Mouse (Mus musculus) heart, adult 8-10 months (tissue): ENCODE data around the gene Ggt6. TPM values are rescaled to one million over a fixed set of nuclear protein-coding genes. Genes with fewer than 3 reads are reported as not detected.

Source experiments
- DNase-seq: peaks from one replicate; pipeline ENCODE4 v3.0.0; 2022; ENCODE audit warnings: low spot score
- microRNA-seq: library from miRNA; unstranded; fragments of <30 nt; microRNA quantifications from one replicate; pipeline ENCODE4 v1.2.0, GENCODE M21; 2022
- total RNA-seq, 4 experiments: library from RNA; stranded (reverse); gene quantifications; 2 replicates each; pipeline ENCODE4 v1.2.4; 2022

Gene Ggt6
- total RNA-seq, 4 experiments from 2014 or later: 0.32 to 0.44 TPM; not detected in 2

DNA sequence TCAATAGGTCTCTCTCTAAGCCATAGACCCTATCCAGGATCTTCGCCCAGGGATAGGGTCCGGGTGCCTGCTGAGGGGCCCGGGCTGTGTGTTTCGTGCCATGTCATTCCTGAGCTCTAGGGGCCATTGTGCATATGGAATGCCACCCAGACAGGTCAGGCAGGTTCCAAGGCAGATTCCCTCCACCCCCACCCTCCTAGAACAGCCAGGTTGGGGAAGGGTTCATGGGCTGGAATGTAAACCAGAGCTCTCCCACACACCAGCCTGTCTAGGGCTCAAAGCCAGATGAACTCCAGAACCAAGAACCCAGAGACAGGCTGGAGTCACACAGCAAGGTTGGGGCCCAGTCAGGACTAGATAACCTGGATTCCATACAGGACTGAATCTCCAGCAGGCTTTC is 38.2 kb downstream of the Ggt6 start:
- DNase-seq: no peak

DNA sequence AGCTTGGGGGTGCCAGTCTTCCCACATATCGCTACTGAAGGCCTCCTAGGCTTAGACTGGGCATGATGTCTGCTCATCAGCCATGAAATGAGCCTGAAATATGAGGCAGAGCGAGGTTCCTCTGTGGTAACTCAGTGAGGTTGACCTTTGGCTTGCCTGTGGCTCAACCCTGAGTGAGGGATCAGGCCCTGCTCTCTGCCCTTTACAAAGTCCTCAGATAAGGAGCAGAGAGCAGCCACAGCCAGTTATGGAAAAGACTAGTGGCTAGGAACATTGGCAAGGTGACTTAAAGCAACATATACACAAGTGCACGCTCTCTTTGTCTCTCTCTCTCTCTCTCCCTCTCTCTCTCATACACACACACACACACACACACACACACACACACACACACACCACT is 39.6 kb downstream of the Ggt6 start:
- no peak for DNase-seq

DNA sequence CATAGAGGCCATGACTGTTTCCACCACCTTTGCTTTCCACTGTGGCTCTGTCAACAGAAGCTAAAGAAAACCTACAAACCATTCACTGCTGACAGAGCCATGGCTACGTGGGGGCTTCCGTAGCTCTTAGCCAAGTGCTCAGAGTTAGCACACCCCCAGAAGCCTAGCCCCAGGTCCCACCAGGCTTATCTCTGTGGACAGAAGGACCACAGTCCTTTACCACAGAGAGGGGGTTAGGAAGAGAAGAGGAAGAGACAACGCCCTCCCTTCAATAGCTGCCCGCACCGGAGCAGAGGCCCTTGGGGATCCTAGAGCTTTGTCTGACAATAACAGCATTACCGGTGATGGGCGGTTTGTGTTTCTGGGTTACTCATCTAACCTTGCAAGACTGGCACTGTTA is 40.1 kb downstream of the Ggt6 start:
- no peak for DNase-seq

DNA sequence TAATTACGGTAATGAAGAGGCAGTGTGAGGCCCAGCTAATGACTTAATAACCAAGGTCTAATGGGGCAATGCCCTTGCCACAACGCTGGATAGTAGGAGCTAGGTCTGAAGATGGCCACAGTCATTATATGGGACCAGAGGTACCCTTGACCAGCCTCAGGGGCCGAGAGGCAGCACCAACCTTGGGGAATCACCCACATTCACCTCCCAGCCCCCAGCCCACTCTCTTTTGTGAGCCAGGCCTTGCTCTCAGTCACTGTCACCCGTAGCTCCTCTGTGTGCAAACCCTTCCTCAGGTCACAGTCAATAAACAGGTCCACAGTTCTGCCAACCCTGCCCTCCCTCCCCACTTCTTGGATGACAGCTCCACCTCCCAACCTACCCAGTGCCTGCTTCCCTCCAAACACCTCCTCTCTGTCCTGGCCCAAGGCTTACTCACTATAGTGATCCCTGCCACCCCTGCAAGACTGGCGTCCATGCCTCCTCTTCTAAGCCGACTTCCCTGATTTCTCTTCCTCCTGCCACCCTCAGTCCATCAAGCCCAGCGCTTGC is 40.8 kb downstream of the Ggt6 start:
- no peak for DNase-seq

DNA sequence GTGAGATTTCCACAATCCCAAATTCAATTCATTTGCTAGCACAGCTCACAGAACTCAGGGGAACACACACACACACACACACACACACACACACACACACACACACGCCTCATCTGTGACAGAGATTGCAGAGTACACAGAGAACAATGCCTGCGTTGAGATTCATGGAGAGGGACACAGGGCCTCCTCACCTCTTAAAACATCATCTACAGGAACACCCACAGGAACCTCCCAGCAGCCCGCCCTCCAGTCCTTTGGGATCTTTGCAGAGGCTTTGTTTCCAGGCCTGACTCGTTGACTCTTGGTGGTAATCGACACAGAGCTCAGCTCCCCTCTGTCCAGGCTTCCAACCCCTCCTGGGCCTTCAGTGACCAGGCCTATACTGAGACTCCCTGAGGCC is 41.9 kb downstream of the Ggt6 start:
- peak; percentile 51 for DNase-seq

DNA sequence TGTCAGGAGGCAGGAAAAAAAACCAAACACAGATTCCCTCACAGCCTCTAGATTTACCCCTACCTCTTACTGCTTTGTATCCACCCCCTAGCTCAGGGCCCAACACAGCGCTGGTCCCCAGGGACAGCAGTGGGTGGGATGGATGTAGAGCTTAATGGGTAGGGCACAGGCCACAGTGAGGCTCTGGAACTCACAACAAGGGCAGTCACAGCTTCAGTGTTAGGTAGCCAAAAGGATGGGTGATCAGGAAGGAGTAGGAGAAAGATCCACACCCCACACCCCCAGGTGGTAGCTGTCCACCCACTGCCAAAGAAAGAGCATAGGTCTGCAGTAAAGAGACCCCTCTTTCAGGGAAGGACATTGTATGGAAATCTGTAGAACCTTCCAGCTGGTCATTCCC is 42.3 kb downstream of the Ggt6 start:
- DNase-seq: no peak

DNA sequence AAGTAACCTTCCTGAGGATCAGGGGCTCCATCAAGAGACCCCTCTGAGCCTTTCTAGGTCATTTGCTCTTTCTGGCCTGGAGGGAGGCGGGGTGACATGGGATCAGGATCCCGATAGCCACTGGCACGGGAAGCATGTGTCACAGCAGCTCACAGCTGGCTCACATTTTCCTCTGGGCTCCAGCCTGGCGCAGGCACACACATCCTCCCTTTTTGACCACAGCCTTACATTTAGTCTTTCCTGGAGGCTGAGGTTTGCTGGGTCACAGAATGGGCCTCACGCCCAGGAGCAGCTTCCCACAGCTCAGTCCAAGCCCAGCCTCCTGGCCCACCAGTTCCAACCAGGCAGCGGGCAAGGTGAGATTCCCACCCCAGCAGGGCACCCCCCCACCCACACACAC is 42.9 kb downstream of the Ggt6 start:
- no peak for DNase-seq

DNA sequence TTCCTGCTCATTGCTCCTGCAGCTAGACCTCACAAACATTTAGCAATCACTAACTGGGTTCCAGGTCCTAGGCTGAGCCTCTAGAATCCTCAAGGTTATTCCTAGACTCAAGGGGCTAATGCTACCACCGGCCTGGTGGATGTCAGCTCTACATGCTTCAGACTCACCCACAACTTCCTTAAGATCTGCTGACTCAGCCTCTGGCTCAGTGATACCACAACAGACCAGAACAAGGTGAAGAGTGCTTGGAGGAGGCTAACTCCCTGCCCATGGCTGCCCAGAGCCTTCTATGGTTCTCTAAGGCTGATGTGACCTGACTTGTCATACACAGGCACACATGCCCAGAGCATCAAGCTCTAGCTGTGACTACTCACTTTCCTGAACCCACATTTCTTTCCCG is 44.2 kb downstream of the Ggt6 start:
- no peak for DNase-seq

DNA sequence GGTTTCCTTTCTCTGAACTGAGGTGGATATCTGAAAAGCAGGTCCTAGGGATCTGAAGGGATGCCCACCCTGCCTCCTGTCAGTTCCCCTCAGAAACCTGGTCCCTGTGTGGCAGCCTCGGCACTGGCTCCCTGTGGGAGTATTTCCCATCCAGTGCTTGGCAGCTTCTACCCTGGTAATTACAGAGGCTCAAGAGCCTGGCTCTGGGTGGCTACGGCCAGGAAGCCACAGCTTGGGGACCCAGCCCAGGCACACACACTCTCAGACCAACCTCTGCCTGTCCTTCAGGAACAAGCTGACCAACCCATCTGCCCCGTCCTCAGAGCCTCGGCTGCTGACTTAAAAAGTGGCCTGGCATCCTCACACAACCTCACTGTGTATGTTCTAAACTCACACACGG is 46.0 kb downstream of the Ggt6 start:
- DNase-seq: no peak

DNA sequence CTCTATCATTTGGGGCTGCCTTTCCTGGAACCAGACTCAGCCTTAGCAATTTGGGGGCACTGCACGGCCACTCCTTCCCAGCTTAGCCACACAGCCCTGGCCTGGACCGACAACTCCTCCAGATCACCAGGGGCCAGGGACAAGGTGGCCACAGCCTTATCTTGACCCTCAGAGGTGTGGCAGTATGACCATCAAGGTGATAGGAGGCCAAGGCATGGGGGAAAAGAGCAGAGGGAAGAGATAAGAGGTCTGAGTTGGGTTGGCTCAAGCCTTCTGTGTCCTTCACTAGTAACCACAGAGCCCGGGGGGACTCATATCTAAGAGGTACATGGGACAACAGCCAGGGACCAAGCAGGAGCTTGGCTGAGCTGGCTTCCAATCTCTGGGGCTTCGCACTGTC is 46.6 kb downstream of the Ggt6 start:
- DNase-seq: no peak

DNA sequence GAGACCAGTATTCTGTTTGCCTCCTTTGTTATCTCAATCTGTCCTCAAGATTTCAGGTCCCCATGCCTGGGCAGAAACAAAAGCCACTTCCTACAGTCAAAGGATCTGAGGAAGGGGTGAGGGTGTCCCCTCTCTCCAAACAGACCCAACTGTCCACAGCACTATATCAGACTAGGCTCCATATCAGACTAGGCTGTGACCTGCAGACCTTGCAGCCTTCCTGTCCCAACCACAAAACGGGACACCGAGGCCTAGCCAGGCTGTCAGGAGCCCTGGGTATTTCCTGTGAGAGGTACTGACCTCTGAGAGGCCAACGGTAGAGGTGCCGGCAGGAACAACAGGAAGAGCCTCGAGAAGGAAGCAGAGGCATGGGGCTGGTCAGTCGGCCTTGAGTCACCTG is 49.2 kb downstream of the Ggt6 start:
- DNase-seq: no peak

DNA sequence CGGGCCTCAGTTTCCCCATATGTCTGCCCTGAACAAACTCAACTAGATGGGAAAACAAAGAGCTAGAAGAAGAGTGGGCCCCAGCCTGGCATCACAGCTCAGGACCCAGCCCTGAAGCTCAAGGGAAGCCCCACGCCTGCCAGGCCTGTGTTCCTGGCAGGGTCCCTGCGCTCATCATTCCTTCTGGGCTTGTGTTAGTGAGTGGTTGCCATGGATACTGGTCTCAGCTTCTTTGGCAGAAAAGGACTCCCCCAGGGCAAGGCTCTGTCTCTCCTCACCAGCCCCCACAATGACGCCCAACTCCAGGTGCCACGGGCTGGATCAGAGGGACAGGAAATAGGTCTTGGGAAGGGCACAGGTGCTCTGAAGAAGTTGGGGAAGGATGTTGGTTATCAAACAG is 49.8 kb downstream of the Ggt6 start:
- no peak for DNase-seq

DNA sequence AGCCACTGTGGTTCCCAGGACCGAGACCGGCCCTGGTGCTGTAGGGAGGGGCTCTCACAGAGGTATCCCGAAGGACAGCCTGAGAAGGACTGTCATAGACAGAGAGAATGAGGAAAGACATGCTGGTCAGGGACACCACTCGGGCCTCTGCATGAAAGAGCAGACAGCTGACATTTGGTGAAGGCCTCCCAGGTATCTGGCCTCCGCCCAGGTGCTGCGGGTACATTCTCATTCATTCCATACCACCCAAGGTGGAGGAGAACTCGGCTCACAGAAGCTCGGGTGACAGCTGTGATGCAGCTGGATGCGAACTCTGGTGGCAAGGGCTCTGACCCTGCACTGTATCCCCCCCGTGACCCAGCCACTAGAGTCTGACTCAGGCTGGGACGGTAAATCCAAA is 50.6 kb downstream of the Ggt6 start:
- no peak for DNase-seq

DNA sequence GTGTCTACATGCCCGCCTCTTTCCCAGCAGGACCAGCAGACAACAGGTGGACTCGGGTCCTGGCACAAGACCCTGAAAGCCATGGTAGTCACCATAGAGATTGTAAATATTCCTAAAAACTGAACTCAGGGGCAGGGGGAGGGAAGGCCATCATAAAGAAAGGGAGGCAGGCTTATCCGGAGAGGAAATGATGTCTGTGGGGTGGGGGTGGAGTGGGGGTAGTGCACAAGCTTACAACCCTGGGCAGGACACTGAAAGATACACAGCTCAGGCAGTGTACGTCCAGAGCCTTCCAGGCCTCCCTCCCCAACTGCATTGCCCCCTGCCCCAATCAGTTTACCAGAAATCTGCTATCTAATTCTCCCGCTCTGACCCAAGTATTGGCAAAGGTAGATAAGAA is 51.8 kb downstream of the Ggt6 start:
- DNase-seq: no peak

DNA sequence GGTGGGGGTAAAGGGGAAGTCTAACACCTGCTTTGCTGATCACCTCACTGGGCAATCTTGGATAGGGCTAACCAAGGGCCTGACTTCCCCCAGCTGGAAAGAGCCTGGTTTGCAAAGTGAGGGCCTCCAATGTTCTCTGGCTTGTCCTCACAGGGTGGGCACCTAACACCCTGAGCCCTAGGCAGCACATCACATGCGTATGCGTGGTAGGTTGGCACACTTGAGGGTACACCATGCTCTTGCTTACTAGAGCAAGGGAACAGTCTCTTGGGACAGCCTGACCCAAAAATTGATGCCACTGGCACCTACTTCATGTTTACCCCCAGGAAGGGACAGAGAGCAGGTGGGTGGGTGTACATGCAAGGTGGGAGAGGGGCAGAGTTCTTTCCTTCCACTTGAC is 52.4 kb downstream of the Ggt6 start:
- DNase-seq: no peak

Small RNA genes lying within 50 kb of the gene (microRNA-seq; reads per million reads assigned to microRNA genes)
- gene Mir6338: not detected

Other genes starting within 250 kb of the Ggt6 start
- gene Gm43951, start 228.7 kb upstream of the Ggt6 start, total RNA-seq: under 1 TPM; 0.11 to 0.53 (median 0.24) TPM
- 1 to 10 TPM; 2.5 to 3.9 (median 2.9) TPM for gene 4933427D14Rik, start 228.1 kb upstream of the Ggt6 start, total RNA-seq
- 10 to 100 TPM; 33.8 to 49.9 (median 41.5) TPM for gene Txndc17, start 228.0 kb upstream of the Ggt6 start, total RNA-seq
- gene Med31, start 219.9 kb upstream of the Ggt6 start, total RNA-seq: 10 to 100 TPM in 1 of 4 experiments, 1 to 10 TPM in 3; 8.8 to 11.5 (median 9.6) TPM
- gene Slc13a5, start 168.3 kb upstream of the Ggt6 start, total RNA-seq: not detected
- gene Xaf1, start 133.9 kb upstream of the Ggt6 start, total RNA-seq: 10 to 100 TPM in 1 of 4 experiments, 1 to 10 TPM in 3; 9.1 to 11.5 (median 9.2) TPM
- not detected for gene Fbxo39, start 121.1 kb upstream of the Ggt6 start, total RNA-seq
- gene Tekt1, start 73.1 kb upstream of the Ggt6 start, total RNA-seq: under 1 TPM in 1 of 4 experiments, not detected in 3; 0.28 TPM
- gene Smtnl2, start 23.8 kb upstream of the Ggt6 start, total RNA-seq: 10 to 100 TPM; 13.6 to 18.9 (median 16.5) TPM
- 10 to 100 TPM; 42.4 to 49.4 (median 45.9) TPM for gene Mybbp1a, start 5.8 kb downstream of the Ggt6 start, total RNA-seq
- 10 to 100 TPM in 1 of 4 experiments, 1 to 10 TPM in 3; 7.4 to 10.2 (median 7.9) TPM for gene Spns2, start 54.4 kb downstream of the Ggt6 start, total RNA-seq
- gene Spns3, start 115.0 kb downstream of the Ggt6 start, total RNA-seq: under 1 TPM in 1 of 4 experiments, not detected in 3; 0.14 TPM
- 10 to 100 TPM; 52.5 to 66.4 (median 60.5) TPM for gene Ube2g1, start 171.8 kb downstream of the Ggt6 start, total RNA-seq